Mouse (Mus musculus) olfactory bulb, adult 2 months (tissue): ENCODE results near the gene Tnk2.

ENCODE experiments used
- CTCF ChIP-seq: fragments of 200-500 bp; IDR thresholded peaks from 2 replicates; pipeline ENCODE4 v1.5.1; 2012; ENCODE audit warnings: low read depth, mild to moderate bottlenecking, low read length, moderate library complexity; ENCODE audit not compliant: insufficient read depth
- POLR2A ChIP-seq: fragments of 200-500 bp; IDR thresholded peaks from 2 replicates; pipeline ENCODE4 v1.6.1; 2012; ENCODE audit warnings: mild to moderate bottlenecking, low read depth, low read length, moderate library complexity; ENCODE audit not compliant: insufficient read depth

DNA sequence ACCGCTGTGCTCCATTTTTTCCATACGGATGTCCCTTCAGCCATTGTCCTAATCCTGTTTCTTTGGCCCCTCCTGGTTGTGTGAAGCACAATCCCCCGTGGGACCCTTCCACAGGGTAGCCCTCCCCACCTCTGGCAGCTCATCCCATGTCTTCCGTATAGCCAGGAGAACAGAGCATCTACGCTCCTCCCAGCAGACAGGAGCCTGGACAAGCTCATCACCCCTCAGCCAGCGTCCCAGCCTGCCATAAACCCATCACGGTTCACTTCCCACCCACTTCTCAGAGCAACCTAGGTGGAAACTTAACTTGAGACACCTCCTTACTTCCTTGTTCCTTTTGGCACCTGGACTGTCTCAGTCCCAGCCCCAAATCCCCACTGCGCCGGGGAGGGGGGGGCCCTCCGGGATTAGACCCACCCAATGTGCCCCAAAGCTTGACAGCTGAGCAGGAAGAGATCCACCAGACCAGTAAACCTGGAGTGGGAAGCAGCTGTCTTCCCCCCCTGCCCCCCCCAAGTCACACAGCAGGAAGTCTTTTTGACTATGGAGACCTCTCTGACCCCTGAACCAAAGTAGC is 64.9 kb downstream of the Tnk2 start:
- TF ChIP-seq CTCF (no peak), POLR2A (no peak)
